Mouse (Mus musculus): ENCODE results near the gene Utp20.

GRCm38 (mm10) chr10:88719618-88720017 lies 107.0 kb downstream of the Utp20 start:
- no peak for TF ChIP-seq ZNF384 (IDR thresholded peaks at IDR 0.05; ENCODE audit: low read depth, low read length)
- no peak for TF ChIP-seq ZC3H11A (IDR thresholded peaks at IDR 0.05; ENCODE audit: borderline replicate concordance, low read depth, low read length)

Measured in ES-E14 (cell line).